Mouse (Mus musculus): ENCODE data around the gene Slc28a3. TPM values are rescaled to one million over a fixed set of nuclear protein-coding genes. Genes with fewer than 3 reads are reported as not detected.

Slc28a3 gene
- total RNA-seq, 2 experiments from 2014 or later: 0.07 to 0.85 TPM

DNA sequence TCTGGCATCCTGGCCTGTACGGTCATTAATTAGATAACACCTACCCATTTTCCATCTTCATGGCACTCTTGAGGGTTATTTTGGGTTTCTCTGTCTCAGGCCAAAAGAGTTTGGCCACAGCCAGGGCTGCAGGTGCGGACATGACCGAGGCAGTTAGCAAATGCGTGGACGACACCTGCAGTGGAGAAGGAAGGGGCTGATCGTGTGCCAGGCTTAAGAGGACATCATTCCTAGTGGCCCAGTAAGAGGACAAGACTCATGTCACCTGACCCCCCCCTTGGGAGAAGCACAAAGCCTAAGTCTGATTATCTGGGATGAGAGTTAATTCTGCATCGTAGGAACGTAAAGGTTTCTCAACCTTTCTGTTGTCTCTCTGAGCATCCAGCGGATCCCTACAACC, 44.5 kb downstream of the Slc28a3 start:
- no peak for DNase-seq (ENCODE audit: low spot score in 2 of 2)

DNA sequence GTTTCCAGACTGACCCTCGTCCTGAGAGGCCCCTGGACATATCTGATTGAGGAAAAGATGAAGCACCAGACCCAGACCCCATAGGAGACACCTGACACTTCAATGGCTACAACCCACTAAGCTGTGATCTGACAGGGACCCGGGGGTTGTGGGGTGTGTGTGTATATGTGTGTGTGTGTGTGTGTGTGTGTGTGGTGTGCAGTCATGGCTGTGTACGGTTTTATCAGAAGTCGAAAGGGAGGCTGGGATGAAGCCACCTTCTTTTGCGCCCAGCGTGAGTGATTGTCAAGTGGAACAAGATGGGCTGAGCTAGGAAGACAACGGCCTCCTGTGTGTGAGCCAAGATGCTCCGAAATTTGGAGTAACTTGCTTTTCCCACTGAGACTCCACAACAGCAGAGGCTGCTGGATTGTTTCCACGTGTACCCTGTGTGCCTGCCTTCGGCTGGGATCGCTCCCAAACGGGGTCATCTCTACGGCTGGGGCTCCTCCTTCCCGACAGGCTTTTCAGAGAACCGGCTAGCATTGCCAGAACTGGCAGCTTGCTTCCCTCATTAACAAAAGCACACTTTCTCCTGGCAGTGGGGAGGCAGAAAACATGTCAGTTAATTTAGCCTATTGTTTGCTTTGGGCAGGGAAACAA, 50.1 kb downstream of the Slc28a3 start:
- DNase-seq (ENCODE audit: low spot score in 2 of 2): peak; percentile 79 to 94

DNA sequence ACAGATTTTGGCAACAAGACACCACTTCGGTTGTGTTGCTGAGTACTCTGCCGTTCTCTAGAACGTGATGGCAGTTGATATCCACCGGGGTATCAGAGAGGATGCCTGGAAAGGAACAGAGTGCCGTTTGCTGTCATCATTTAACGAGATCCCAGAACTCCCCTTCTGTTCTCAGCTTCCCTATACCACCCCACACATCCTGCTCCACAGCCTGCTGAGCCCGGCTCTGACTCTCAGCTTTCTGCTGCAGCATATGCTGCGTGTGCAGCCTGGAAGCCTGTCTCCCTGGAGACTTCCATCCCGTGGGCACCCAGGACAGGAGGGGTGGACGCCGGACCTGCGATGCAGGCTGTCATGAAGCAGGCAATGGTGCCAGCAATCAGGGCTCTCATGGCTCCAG, 52.5 kb downstream of the Slc28a3 start:
- DNase-seq (ENCODE audit: low spot score in 2 of 2): peak; percentile 41 to 82

DNA sequence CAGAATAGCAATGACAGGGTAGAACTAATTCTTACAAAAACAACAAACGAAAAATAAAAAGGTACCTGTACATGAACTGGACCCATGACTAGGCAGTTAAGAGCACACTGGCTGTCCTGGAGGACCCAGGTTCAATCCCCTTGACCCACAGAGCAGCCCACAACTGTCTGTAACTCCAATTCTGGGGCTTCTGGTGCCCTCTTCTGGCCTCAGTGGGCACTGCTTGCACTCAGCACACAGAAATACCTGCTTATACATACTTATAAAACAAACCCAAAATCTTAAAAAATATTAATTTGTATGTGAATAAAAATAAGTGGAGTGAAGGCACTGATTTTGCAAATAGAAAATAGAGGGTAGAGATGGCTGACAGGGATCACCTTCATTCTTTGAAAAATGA, 54.7 kb downstream of the Slc28a3 start:
- DNase-seq (ENCODE audit: low spot score in 2 of 2): no peak

DNA sequence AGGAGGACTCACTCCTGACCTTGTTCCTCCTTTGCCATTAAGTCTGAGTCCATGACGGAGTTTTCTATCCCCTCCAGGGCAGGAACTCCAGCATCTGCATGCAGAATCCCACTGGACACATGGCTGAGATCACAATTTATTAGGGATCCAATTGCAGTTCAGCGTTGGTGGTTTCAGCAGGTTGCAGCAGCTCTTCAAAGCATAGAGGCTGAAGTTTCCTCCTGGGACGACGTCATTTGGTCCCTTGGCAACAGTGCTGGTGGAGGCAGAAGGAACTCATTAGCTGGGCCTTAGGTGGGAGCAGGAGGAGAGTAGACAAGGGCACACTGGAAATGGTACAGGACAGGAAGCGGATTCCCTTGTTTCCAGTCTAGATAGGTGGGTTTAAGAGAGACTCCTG, 55.1 kb downstream of the Slc28a3 start:
- no peak for DNase-seq (ENCODE audit: low spot score in 2 of 2)

DNA sequence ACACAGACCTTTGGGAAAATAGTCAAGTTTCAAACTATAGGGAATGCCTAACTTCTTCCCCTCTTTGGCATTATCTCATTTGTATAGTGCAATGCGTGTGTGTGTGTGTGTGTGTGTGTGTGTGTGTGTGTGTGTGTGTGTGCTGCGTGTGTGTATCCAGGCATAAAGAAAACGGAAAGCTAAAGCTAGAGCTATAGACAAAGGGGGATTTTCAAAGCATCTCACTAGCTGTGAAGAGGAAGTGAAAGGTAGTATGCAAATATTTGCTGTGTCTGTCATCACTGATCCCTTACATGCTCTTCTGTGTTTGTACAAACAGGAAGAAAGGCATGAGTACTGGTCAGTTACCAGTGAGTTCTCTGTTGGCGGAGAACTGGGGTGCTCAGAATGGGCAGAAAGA, 58.8 kb downstream of the Slc28a3 start:
- no peak for DNase-seq (ENCODE audit: low spot score in 2 of 2)

DNA sequence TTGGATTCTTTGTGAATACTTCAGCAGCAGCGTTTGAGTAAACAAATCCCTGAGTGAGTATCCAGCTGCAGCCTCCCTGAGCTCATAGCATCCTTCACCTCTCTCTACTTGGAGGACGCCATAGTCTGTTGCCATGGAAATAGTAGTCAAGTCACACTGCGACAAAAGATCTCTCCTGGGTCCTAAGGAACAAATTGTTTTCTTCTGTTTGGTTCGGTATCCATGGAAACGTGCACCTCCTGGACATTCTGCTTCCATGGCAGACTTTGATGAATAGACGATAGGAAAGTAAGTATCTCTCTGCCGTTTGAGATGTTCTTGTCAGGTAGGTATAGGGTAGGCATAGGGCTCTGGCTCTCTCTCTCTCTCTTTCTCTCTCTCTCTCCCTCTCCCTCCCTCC, 63.1 kb downstream of the Slc28a3 start:
- DNase-seq (ENCODE audit: low spot score in 2 of 2): peak in 1 of 2 experiments; percentile 60

DNA sequence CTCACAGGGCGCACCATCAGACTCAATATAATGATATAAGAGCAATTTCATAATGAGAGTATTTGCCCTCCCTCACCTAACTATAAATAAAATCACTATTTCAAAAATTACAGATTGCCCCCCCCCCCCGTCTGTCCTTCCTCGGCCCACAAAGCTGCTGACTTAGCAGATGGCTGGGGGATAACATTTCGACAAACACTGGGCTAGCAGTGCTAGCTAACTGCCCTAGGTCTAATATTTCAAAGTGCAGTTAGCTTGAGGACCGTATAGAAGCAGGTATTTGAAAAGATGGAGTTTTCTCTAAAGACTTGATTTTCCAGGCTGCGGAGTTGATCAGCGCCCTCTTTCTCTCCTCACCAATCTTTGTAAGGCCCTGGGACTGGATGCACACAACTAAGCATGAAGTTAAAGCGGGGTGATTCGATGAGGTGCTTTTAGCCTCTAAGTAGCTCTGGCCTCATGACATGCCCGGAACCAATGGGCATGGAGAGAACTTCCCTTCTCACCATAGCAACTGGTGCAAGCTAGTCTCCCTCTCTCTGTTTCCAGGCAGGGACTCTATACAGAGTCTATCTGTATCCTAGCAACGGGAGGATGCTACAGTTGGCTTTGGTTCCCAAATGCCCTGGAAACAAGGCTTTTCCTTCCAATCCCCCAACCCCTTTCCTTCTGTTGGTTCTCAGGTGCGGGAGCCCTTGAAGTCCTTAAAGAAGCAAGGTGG, 66.8 kb downstream of the Slc28a3 start:
- DNase-seq (ENCODE audit: low spot score in 2 of 2): peak in 1 of 2 experiments; percentile 74

DNA sequence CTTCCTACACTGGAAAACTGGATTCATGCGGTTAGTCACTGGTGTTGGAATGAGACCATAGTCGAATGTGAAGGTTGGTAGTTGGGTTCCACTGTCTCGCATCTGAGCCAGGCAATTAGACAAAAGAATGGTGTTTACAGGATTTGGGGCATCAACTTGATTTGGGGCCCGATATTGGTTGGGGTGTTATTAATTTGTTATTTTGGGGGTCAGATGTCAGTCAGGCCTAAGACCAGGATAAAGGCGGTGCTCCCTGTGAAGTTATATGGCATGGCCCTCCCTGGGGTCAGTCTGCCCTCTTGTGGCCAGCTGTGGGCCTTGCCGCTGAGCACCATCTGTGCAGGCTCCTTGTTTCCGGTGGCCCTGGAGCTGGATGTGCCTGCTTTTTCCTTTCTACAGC, 67.6 kb downstream of the Slc28a3 start:
- peak; percentile 69 to 78 for DNase-seq (ENCODE audit: low spot score in 2 of 2)

DNA sequence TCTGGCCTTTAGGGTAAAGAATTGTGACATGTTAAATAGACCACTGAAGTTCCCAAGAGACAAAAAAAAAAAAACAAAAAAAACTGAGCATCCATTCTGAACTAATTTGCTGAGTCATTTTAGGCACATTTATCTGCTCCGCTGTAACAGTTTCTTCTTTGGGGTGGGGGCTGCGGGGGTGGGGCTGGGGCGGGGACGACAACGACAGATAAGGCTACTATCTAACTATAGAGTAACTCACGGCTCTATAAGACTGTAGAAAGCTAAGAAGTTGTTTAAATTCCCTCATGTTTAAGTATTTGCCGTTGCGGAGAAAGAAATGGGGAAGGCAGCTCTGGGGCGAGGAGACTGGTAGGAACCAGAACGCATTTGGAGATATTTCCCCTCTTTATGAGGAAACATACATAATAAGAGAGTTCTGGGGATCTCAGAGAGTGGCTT, 68.1 kb downstream of the Slc28a3 start:
- DNase-seq (ENCODE audit: low spot score in 2 of 2): no peak

DNA sequence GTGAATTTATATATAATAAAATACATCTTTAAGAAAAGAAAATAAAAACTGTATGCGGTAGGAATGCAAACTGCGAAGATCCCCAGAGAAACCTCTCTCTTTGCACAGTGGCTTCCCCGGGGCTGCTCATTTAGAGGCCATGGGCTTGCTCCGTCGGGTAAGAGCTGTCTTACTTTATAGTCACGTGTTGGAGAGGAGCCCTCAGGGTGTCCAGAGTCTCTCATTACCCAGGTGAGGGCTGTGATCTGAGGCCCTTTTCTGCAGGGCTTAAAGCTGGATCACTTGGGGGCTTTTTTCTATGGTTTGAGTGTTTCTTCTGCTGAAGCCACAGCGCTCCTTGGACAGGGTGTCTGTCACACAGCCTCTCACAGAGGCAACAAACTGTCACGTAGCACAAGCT, 68.5 kb downstream of the Slc28a3 start:
- DNase-seq (ENCODE audit: low spot score in 2 of 2): no peak

DNA sequence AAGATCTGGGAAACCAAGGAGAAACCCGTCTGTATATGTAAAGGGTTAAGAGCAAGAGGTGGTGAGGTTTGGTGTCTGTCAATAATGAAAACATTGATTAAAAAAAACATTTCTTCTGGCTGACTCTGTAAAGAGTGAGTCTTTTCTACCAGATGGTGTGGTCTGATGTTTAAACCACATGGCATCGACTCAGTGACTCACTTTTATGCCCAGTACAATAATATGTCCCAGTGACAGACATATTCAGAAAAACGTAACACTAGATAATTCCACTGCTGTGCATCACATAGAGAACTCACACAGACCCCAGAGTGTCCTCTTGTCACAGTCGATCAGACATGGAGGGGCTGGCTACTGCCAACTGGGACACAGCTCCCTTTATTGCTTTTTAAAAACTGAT, 69.1 kb downstream of the Slc28a3 start:
- no peak for DNase-seq (ENCODE audit: low spot score in 2 of 2)

DNA sequence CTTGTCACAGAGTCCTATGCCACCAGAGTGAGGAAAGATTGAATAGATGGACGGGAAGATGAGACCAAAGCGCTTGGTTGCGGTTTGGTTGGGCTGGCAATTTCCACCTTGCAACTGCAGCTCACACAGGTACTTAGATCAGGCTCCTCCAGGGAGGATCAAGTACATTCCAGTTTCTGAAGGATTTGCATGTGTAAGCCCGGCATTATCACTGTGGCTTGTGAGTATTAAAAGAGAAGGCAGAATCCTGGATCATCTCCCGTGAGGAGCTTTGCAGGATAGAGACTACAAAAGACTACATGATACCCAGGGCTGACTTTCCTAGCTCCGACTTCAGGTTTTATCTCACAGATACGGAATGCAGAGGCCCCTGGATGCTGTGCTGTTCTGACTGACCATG, 71.7 kb downstream of the Slc28a3 start:
- no peak for DNase-seq (ENCODE audit: low spot score in 2 of 2)

DNA sequence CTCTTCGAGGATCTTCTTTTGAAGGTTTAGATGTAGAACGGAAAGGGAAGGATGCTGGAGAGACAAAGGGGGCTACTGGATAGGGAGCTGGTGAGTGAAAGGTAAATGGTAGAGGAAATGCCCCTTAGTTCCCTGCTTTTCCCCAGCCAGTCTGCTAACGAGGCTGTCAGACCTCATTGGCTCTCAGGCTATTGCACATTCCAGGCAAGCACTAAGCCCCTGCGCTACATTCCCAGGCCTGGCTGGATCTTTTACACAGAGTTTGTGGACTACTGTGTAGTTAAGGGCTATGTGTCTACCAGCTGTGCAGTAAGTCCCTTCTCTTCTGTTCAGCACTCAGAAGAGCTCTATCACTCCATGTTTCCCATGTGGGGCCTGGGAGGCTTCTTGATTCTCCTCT, 72.3 kb downstream of the Slc28a3 start:
- DNase-seq (ENCODE audit: low spot score in 2 of 2): no peak

DNA sequence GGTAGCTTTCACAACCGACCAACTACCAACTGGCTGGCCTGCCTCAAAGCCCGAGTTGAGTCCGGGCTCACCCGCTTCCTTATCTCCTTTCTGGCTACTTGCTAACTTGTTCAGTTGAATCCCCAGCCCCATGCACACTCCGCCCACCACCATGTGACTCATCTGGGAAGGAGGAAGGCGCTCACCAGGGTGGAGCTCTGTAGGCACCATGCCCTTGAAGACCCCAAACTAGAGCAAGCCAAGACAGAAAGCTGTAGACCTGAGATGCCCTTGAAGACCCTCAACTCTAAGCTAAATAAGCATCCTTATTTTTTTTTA, 72.8 kb downstream of the Slc28a3 start:
- no peak for DNase-seq (ENCODE audit: low spot score in 2 of 2)

DNA sequence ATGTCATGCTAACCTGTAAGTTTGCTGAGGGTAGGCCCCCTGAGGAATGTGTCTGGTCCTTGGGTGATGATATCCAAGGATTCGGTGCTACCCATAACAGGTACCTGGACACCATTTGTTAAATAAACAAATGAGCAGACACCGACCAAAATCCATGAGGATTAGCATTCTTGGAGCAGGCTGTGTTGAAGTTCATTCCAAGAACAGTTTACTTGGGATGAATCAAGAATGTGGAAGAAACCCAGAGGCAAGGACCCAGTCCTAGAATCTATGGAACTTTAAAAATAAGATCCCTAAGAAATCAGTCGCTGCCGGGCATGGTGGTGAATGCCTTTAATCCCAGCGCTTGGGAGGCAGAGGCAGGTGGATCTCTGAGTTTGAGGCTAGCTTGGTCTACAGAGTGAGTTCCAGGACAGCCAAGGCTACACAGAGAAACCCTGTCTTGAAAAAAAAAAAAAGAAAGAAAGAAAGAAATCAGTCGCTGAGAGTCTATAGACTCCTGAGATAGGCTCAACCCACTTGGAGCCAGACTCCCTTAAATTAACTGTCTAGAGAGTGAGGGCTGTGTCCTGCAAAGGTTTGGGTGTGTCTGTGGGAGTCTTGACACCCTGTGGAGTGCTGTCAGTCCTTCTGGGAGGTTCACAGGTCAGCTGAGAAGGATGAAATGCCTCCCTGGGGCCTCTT, 73.3 kb downstream of the Slc28a3 start:
- no peak for DNase-seq (ENCODE audit: low spot score in 2 of 2)

DNA sequence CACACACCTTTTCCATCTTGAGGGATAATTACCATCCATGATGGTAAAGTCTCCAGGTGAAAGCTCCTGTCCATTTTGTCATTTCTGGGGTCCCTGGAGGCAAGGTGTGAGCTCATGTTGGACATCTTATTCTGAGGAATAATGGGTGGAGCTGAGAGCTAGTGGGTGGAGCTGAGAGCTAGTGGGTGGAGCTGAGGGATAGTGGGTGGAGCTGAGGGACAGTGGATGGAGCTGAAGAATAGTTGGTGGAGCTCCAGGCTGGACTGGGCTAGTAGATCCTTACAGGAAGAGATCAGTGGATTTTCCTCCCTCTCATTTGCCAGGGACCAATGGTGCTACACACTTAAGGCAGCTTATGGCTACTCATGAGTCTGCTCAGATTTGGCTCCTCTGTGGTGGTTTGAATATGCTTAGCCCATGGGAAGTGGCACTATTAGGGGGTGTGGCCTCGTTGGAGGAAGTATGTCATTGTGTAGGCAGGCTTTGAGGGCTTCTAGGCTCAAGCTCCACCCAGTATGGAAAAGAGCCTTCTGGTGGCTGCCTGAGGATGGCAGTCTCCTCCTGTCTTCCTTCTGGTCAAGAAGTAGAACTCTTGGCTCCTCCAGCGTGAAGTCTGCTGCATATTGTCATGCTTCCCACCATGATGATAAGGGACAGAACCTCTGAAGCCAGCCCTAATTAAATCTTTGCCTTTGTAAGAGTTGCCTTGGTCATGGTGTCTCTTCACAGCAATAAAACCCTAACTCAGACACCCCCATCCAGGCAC, 74.0 kb downstream of the Slc28a3 start:
- DNase-seq (ENCODE audit: low spot score in 2 of 2): no peak

DNA sequence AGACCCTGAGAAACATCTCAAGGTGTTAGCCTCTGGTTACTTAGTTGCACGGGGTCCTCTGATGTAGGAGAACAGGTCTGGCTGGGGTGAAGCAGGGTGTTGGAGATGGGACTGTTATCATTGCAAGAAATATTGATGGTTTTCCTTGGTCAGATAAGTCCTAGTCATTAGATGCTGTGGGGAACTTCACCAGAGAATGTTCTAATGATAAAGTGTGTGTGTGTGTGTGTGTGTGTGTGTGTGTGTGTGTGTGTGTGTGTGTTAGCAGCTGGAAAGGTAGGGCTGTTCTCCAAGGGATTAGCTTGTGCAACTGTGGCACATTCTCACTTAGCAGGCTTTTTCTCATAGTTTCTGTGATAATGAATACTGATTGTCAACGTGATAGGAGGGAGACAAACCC, 75.4 kb downstream of the Slc28a3 start:
- no peak for DNase-seq (ENCODE audit: low spot score in 2 of 2)

DNA sequence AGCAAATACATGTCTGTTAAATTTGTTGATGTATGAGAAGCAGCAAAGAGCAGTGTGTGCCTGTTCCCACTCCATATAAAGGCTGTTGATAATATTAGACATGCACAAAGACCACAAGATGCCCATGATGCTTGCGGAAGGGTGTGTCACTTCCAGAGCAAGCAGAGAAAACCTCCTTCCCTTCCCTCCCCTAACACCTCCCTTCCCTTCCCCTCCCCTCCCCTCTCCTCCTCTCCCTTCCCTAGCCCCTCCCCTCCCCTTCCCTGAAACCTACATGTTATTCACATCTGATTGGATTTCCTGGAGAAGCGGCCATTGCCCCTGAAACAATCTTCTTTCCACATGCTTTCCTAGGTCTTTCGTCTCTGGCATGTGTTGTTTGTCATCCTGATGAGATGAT, 75.8 kb downstream of the Slc28a3 start:
- no peak for DNase-seq (ENCODE audit: low spot score in 2 of 2)

DNA sequence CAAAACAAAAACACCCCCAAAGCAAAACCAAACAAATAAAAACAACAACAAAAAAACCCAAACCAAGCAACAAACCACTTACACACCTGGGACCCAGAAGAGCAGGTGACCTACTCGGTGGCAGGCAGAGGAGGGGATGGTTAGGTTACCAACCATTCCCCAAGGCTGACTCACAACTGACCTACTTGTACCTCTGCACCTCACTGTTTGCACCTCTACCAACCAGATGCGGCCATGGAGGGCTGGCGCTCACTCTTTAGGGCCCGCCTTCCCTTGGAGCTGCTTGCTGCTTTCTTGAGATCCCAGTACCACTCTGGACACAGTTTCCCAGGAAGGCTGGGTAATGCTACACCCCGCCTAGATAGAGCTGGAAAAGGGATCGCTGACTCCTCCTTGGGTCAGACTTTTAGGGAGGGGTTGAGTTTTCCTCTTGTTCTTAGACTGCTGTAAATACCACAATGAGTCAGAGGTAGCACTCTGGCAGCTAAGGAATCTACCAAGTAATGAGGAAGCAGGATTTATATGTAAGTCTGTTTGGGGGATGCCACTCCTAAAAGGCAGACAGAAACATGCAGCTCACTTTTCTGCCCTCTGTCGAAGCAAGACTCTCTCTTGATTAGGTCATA, 76.3 kb downstream of the Slc28a3 start:
- DNase-seq (ENCODE audit: low spot score in 2 of 2): no peak

DNA sequence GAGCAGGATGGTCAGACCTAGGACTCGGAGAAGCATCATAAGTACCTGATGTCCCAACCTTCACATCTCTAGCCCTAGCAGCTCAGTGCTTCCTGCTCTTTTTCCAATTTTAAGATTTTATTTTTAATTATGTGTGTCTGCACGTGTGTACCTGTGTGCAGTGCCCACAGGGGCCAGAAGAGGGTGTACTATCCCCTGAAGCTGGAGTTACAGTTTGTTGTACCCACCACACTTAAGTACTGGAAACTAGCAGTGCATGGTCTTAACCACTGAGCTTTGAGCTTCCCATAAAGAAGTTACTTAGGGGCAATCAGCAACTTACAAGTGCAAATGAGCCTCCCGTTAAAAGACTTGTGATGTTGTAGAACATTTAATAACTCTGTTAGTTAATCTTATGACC, 86.1 kb downstream of the Slc28a3 start:
- DNase-seq (ENCODE audit: low spot score in 2 of 2): no peak

DNA sequence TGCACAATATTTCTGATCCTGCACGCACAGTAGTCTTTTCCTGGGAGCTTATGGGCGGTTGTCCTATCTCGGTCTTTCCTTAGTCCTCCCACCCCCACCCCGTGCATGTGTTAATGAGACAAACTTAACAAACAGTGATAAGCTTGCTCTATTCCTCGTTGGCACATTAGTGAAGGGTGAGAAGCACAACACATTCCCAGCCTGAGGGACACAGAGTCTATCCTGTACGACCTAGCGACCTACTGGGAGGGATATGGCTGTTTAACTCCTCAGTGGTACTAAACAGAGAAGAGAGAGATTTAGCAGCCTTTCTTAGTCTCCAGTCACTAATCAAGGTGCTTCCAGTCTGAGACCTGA, 86.9 kb downstream of the Slc28a3 start:
- DNase-seq (ENCODE audit: low spot score in 2 of 2): no peak

All from layer of hippocampus, postnatal 14 days (tissue).